Mouse (Mus musculus) kidney, adult 11 months (tissue): ENCODE data around the gene Gpn3.

Experiments used
- DNase-seq: peaks from one replicate; pipeline ENCODE4 v3.0.0; 2022

Gpn3 gene

GRCm38 (mm10) chr5:122423083-122423482 is 51.4 kb downstream of the Gpn3 start:
- no peak for DNase-seq

- no peak for DNase-seq
Observed at GRCm38 (mm10) chr5:122425550-122425949, 53.9 kb downstream of the Gpn3 start.

GRCm38 (mm10) chr5:122430036-122430775 is 58.5 kb downstream of the Gpn3 start:
- DNase-seq, result no peak

GRCm38 (mm10) chr5:122431221-122431620 is 59.5 kb downstream of the Gpn3 start:
- no peak for DNase-seq
